Mouse (Mus musculus): ENCODE results near the gene Adcy9.

DNA sequence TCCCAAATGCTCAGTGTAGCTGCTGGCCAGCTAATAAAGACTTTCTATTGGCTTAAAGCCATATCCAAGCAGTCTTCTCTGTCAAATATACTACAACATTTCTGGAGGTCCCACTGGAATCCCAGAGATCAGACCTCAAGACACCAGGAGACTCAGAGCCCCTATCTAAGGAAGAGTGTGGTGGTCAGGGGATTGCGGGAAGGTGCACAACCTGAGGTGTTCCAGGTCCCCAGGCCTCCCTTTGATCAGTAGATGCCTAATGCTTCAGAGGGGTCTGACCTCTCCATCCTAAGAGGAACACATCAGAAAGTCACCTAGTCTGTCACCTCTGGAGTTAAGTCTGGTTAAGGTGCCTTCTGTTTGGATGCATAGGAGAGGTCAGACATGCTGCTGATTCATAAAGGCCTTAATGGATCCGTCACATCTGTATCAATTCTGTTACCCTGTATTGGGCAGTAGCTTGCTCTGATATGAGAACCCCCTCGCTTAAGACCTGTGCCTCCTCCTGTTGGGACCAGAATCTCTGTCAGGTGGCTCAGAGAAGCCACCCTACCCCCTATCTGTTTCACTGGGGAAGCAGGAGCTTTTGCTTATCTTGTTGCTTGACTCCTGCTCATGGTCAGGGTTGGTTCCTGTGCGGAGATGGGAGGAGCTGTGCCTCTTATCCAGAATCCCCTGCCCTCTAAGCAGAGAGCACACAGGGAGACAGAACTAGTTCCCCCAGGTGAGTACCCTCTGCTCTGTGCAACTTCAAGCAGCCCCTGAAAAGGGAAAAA lies 56.8 kb downstream of the Adcy9 start:
- TF ChIP-seq CTCF (conservative IDR thresholded peaks at IDR 0.05; ENCODE audit: low read length) (no peak), NANOG (IDR thresholded peaks at IDR 0.05; ENCODE audit: borderline replicate concordance, low read length) (no peak)

Measured in E14TG2a.4 (cell line).